Mouse (Mus musculus) MEL-GATA-1-ER (cell line): ENCODE measurements around the gene Rnft2.

Source experiments
- DNase-seq: peaks from one replicate; pipeline ENCODE4 v3.0.0-alpha.2; 2012; ENCODE audit warnings: low read depth; ENCODE audit errors: extremely low read depth

The Rnft2 gene

DNA sequence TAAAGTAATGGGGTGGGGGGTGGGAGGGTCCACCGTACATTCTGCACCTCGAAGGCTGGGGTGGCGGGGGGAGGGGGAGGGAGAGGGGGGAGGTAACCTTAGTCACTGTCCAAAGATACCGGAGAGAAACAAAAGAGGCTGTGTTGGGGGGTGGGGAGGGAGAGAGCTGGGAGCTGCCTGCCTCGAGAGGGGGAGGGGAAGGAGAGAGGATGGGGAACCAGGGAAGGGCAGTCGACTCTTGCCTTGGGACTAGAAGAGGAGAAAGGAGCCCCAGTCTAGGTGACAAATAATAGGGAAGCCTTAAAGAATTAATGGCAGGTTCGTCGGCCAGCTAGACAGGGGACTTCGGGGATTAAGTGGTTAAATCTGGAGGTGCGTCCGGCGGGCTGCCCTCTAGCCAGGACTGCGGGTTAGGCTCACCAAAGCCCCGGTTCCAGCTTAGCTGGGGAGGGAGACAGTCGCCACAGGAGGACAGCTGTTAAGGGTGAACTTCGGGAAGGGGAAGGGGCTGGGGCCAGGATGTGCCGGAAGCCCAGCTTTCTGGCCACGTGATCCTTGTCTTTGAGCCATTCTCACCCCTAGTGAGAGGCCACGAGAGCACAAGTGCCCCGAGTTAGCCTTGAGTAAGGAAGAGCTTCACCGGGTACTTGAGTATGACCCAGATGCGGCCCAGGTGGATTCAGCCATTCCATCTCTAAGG, 70.5 kb downstream of the Rnft2 start:
- no peak for DNase-seq

DNA sequence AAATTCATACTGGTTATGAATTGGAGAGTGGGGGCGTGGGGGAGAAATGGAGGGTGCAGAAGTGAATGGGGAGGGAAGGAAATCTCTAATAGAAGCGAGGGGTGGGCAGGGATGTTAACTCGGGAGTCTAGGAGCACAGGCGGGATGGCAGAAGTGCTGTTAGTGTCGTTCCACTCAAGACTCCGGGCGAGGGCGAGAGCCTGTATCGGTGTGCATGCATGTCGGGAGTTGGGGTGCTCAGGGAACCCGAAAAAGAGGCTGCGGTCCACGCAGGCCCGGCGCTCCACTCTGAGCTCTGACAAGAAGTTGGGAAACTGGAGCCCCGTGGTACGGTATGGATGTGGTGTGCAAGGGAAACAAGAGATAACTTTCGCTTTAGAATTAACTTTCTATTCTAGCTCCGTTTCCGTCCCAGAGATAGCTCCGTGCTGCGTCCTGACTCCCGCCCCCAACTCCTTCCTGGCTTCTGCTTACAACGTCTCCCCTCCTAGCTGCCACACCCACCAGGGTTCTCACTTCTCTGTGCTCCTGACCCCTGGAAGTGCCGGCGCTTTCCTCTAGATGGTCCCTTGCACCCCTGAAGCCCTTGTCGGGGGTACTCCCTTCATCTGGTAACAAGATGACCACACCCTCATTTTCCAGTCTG, 72.7 kb downstream of the Rnft2 start:
- DNase-seq = no peak

DNA sequence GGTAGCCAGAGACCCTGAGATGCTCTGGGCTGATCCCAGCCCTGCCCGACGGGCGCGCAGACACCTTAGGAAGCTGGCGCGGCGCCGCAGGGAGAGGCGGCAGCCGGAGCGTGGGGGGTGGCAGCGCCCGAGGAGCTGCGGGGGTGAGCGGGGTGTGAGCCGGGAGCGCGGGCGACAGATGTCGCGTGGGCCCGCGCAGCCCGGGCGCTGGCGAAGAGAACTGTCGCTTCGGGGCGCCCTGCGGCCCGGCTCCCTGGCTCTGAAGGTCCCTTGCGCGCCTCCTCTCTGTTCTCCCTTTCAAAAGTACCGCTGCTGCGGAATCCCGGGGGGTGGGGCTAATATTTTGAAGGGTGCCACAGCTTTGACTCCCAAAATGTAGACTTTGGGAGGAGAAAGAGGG, 73.3 kb downstream of the Rnft2 start:
- DNase-seq = no peak

DNA sequence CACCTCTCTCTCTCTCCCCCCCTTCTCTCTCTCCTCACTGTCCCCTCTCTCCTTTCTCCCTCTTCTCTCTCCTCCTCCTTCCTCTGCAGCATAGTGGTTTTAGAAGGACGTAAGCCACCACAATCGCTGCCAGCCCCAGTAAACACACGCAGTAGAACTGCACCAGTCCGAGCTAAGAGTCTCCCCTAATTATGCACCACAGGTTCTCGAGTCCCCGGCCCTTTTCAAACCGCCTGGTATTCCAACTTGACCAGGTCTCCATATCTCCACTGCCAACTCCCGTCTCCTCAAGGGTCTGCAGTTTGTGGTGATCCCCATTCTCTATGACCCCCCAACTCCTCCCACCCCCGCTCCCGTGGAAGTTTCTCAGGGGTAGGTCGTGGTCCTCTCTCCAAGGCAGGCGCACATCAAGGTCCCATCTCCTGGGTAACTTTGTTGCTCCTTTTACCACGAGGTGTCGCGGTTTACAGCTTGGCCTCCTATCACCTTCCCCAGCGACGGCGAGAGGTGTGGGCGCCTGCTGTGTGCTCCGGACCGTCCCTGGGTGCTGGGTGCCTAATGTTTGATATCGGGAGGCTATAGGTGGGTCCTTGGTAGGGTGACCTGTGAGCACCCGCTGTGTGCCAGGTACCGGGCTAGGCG, 73.9 kb downstream of the Rnft2 start:
- DNase-seq = no peak

DNA sequence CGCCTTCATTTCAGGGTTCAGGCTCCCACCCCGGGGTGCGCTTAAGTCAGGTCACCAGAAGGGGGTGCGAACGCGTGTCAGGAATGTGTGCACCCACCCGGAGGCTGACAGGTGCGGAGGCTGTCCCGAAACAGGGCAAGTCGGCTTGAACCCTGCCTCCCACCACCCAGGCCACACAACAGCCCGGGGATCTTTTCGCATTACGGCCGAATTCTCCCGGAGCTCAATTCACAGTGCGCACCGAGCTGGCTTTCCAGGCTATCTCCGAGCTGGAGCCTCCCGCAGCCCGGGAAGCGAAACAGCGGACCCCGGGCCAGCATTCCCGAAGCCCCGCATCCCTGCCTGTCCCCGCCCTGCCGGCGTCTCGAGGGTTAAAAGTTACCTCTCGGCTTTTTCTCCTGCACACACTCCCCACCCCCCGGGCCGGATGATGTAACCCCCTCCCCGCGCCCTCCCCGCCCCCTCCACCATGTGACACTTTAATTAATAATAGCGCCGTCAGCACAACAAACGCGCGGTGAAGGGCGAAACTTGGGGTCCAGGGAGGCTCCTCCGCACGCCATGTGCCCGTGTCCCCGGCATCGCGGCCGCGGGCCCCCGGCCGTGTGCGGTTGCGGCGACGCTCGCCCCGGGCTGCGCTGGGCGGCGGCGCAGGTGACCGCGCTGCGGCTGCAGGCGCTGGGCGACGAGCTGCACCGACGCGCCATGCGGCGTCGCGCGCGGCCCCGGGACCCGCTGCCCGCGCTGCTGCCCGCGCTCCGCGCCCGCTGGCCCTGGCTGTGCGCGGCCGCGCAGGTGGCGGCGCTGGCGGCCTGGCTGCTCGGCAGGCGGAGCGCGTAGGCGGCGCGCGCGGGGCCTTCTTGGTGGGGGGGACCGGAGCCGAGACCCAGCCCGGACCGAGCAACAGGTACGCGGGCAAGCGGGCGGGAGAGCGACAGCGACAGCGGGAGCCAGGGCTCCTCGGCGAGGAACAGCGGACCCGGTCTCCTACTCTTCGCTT, 75.4 kb downstream of the Rnft2 start:
- no peak for DNase-seq

DNA sequence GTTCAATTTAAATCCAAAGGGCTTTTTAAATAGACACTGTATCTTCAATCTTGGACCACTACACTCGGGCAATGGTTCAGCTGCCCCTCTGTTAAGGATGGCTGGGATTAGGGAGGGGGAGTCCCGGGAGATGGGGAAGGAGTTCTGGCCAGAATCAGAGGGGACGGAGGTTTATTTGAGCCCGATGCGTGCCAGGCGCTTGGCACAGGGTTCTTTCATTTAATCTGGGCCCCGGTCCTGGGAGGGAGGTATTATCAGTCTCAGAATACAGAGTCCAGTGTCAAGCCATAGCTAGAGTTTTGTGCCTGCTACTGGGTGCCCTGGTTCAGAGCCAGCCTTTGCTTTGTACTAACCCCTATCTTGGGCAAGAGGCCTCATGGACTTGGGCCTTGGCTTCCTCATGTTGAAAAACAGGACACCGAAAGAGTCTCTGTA, 77.3 kb downstream of the Rnft2 start:
- DNase-seq = no peak

DNA sequence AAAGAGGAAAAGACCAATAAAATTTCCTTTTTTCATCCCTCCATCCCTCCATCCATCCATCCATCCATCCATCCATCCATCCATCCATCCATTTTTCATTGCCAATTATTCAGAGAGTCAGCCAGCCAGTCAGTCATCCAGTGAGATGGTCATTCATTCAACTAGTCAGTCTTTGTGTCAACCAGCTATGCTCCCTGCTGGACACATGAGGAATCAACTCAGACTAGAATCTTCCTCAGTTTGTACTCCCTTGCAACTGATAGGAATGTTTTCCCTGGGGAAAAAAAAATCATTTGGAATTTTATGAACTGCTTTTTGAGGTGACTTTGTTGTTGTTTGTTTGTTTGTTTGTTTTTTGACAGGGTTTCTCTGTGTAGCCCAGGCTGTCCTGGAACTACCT, 79.5 kb downstream of the Rnft2 start:
- no peak for DNase-seq

DNA sequence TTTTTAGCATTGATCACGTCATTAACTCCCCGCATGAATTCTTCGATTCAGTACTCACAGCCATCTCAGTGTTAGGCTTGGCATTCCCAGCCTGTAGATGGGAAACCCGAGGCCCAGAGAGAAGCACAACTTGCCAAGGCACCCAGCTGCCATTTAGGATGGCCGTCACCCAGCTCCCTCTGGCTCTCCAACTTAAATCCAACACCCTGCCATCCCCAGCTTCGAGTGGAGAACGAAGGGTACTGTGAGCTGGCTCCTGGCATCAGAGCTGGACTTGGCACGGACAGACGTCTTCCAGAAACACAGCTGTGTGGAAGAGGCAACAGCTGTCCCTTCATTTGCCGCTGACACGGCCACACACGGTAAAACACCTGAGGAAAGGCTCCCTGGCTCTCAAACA, 80.3 kb downstream of the Rnft2 start, which contains the start of gene Hrk:
Gene Hrk, plus strand, starts transcription at position 68 of the 400 bp plus-strand sequence.
- DNase-seq = no peak

DNA sequence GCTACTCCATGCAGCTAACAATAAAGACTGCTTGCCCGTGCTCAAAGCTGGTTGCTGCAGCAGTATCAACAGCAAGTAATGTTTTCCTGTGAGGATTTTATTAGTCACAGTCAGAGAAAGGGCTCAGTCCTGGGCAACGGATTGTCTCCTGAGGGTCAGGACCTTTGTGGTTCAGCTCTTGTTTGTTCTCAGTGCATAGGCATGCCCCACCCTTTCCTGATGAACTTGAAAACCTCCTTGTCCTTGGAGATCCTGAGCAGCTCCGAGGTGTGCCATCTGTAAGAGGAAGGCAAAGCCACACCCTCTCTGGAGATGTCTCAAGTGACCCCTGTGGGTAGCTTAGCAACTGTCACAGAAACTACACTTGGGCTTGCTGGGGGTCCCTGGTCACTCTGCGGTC, 84.2 kb downstream of the Rnft2 start:
- DNase-seq = no peak

DNA sequence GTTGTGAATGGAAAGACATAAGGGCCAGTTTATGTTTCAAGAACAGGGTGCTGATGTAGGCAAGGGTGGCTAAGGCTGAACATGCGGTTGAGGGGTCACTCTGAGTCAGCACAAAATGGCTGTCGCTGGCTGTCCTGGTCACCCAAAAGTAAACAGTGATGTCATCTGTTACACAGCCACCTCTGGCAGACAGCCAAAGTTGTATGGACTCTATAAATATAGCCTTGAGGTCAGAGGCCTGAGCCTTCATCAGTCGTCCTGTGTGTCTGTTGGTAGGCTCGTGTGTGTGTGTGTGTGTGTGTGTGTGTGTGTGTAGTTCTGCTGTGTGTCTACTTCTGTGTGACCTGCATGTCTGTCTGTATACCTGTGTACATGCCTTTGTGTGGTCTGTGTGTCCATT, 87.9 kb downstream of the Rnft2 start:
- no peak for DNase-seq

DNA sequence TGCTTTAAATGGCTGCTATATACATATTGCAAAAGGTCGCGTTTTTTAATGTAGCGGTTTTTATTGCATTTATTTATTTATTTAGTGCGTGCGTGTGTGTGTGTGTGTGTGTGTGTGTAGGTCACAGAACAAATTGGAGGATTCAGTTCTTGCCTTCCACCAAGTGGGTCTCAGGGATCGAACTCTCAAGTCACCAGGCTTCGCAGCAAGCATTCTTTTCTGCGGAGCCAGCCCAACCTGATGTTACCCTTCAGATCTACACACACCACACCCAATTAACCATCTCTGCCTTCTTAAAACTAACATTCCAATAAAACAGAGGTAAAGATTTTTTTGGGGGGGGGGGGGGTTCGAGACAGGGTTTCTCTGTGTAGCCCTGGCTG, 89.4 kb downstream of the Rnft2 start:
- no peak for DNase-seq

DNA sequence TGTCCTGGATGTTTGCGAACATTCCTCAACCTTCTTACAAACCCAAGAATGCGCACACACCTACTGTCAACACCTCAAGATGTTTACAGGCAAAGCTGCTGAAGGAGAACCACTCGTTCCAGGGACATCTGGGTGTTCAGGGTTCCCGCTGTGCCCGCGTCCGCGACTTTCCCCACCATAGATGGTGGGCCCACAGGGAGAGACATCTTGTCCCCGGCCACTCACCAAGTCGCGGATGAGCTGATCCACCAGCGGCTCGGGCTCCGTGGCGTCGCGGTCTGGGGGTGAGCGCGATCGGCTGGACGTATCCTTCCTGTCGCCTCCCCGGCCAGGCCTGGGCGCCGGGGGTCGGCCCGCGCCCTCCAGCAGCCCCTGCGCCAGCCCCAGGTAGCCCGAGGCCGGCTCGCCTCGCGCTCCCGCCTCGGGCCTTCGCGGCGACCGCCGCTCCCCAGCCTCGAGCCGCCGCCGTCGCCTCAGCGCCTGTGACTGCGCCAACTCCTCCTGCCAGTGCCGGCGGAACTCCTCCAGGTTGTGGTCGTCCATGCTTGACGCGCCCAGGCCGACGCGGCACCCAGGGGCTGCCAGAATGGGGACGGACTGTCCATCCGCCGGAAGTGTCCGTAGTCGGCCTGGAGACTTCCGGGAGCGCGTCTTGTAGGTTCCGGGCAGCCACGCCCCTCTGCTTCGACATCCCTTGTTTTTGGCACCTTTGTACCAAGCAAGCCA, 89.9 kb downstream of the Rnft2 start, which contains the start of gene Fbxw8:
Gene Fbxw8, minus strand, starts transcription at position 626 of the 726 bp plus-strand sequence.
- DNase-seq = peak; percentile 70

DNA sequence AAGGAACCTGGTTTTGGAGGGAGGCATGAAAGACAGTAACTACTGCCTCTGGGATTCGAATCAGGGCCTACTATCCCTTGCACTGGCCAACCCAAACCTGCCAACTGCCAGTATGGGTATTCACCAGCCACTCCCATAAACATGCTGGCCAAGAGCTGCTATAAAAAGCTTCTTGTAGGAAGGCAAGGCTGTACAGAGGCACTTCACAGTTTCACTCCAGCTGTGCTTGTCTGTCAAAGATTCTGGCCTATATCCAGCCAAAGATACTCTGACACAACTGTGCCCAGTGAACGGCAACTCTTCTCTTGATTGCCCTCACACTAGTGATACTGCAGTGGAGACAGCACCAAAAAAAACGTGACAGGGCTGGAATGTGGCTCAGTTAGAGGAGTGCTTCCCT, 95.2 kb downstream of the Rnft2 start:
- no peak for DNase-seq

DNA sequence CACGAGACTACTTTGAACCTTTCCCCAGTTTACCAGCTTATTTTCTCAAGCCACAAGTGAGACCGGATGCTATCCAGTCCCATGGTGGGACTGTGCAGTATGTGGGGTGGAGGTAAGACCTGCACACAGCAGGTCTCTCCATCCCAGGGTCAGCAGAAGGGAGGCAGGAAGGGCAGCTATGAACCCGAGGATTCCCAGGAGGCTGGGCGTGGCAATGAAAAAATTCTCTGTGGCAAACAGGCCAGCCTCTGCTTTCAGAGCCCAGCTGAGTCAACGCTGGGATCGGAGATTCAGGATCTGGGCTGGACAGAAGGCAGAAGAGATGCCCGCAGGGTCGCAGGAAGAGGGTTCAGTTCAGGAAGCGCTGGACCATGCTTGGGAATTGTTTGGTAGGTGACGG, 97.7 kb downstream of the Rnft2 start:
- DNase-seq = no peak

DNA sequence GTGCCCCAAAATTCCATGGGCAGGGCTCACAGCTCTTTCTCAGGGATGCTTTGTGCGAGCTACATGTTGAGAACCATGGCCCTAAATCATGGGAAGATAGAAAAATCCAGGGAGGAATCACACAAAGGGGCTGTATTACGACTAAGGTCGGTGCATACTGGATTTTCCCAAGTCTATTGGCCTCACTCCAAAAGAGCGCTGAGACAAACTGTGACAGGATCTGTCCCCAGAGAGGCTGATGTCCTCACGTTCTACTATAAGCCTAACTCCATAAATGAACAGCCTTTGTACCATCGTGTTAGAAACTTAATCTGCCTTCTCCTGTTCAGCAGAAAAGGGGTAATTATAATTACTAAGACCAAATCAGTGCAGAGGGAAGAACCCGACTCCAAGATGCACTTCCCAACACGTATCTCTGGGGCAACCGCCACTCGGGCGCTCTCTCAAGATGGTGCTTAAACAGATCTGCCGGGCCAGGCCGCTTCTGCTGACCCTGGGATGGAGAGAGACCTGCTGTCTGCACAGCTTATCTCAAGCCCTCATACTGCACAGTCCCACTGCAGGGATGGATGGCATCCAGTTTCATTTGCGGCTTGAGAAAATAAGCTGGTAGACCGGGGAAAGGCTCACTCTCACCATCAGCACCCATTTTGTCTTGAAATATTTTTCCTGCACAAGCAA, 98.8 kb downstream of the Rnft2 start:
- no peak for DNase-seq

DNA sequence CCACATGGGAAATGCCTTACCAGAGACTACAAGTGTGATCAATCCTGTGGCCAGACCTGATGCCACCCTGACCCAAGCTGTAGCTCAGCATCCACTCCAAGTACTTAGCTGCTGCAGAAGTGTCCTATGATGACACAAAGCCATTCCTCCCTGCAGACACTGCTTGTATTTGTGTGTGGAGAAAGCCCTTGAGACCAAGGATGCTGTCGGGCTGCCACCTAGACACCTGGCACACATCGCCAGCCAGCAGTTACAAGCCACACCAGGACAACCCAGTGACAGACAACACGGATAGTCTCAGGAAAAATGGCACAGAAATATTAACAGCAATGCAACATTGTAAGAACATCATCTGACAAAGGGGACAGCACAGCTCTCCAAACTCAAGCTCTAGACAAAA, 99.5 kb downstream of the Rnft2 start:
- no peak for DNase-seq

DNA sequence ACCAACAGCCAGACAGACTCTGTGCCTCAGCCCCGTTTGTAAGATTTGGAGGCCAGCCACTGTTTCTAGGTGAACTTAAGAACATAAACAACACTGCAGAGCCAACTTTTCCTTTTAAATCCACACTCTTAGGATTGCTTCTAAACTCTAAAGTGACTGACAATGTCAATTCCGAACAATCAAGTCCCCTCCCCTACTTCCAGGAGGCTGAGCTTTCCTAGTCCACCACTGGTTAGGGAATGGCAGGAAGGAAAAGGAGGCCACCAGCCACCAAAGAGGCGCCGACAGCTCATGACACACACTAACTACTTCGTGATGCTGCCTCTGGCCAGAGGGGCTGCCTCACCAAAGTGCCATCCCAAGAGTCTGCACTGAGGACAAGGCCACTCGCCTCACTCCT, 100.1 kb downstream of the Rnft2 start:
- no peak for DNase-seq

DNA sequence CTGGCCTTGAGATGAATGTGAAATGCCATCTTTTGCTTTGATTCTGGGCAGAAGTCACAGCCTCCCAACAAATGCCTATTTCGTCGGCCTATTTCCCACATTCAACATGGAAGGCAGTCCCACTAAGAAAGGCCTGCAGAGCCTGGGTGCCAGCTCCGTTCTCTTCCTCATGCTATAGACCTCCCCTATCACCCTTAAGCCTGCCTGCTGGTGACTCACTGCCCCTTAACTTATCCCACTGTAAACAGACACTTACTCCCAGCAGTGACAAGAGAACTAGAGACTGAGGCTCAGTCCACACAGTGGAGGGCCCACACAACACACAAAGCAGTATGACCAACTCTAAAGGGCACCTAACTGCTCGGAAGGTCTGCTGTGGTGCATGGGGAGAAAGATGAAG, 100.6 kb downstream of the Rnft2 start:
- no peak for DNase-seq

DNA sequence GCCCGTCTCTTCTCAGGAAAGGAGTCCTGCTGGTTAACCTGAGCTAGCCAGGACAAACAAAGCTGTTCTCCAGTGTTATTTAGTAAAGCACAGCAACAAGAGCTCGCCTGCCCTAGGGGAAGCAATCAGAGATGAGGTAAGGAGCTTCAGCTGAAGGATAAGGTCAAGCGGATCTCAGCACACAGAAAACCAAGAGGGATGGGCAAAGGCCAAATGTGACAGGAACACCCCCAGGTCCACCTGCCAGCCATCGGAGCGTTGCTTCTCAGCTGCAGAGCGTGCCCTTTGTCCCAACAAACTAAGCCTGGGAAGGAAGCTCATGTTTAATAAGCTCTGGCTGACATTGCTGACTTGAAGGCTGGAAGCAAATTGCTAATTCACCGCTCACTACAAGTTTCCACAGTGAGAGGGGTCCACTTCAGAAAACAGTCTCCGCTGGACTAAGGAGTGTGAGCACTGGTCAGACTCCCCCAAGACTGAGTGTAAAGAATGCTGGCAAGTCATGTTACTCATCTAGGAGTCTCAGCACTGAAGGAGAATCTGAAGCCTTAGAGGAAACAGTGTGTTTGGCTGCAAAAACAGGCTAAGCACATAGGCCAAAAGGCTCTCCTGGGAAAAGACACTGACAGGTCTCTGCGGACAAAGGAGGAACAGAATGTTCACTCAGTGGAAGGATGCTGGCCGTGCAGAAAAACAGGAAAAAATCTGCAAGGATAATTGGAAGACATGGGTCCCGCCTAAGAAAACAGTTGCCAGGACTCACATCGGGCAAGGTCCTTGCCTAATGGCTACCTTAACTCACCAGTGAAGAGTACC, 101.5 kb downstream of the Rnft2 start:
- DNase-seq = no peak
